Mouse (Mus musculus) embryonic facial prominence, embryonic 15.5 days (tissue): ENCODE results near the gene Nop14. TPM values are rescaled to one million over a fixed set of nuclear protein-coding genes. Genes with fewer than 3 reads are reported as not detected.
A peak's percentile ranks its signal among the peaks of the same experiment; 100 is the strongest.

ENCODE experiments used
- ATAC-seq: fragments of 200-750 bp; cut with Nextera tagmentation; 2 replicates; pipeline ENCODE4 v1.8.0; 2017; ENCODE audit warnings: low read depth, moderate TSS enrichment; ENCODE audit not compliant: insufficient number of reproducible peaks, low FRiP score, low TSS enrichment
- H3K27ac ChIP-seq: fragments of 300-500 bp; sonication (generic); replicated peaks from 2 replicates; pipeline ENCODE4 v1.5.1; 2015; ENCODE audit warnings: mild to moderate bottlenecking, inconsistent platforms
- H3K27me3 ChIP-seq: fragments of 300-500 bp; sonication (generic); 2 replicates; pipeline ENCODE4 v1.6.1; 2015; ENCODE audit warnings: inconsistent platforms
- H3K36me3 ChIP-seq: fragments of 300-500 bp; sonication (generic); 2 replicates; pipeline ENCODE4 v1.6.1; 2015; ENCODE audit warnings: mild to moderate bottlenecking, inconsistent platforms
- H3K4me1 ChIP-seq: fragments of 300-500 bp; sonication (generic); 2 replicates; pipeline ENCODE4 v1.6.1; 2015; ENCODE audit warnings: inconsistent platforms
- H3K4me2 ChIP-seq: fragments of 300-500 bp; sonication (generic); replicated peaks from 2 replicates; pipeline ENCODE4 v1.6.1; 2015; ENCODE audit warnings: mild to moderate bottlenecking, inconsistent platforms
- H3K4me3 ChIP-seq: fragments of 300-500 bp; sonication (generic); replicated peaks from 2 replicates; pipeline ENCODE4 v1.5.1; 2015; ENCODE audit warnings: mild to moderate bottlenecking, inconsistent platforms
- H3K9ac ChIP-seq: fragments of 300-500 bp; sonication (generic); 2 replicates; pipeline ENCODE4 v1.6.1; 2015; ENCODE audit warnings: inconsistent platforms
- H3K9me3 ChIP-seq: fragments of 300-500 bp; sonication (generic); replicated peaks from 2 replicates; pipeline ENCODE4 v1.6.1; 2016; ENCODE audit warnings: inconsistent platforms
- WGBS: fragments of 180-500 bp; shearing (Covaris S2); methylation state at CpG from one replicate; pipeline ENCODE4 v1.1.7; 2015; 5-methylcytosine and 5-hydroxymethylcytosine counted together
- polyA plus RNA-seq: library from polyadenylated mRNA; unstranded; fragments of >200 nt; fragmentation: Nextera tagmentation; extraction: Ambion mirVana; gene quantifications from 2 replicates; pipeline ENCODE4 v1.2.1, GENCODE M21; 2015

The Nop14 gene
- 23.3 and 26.2 TPM in 2 replicates for polyA plus RNA-seq

DNA sequence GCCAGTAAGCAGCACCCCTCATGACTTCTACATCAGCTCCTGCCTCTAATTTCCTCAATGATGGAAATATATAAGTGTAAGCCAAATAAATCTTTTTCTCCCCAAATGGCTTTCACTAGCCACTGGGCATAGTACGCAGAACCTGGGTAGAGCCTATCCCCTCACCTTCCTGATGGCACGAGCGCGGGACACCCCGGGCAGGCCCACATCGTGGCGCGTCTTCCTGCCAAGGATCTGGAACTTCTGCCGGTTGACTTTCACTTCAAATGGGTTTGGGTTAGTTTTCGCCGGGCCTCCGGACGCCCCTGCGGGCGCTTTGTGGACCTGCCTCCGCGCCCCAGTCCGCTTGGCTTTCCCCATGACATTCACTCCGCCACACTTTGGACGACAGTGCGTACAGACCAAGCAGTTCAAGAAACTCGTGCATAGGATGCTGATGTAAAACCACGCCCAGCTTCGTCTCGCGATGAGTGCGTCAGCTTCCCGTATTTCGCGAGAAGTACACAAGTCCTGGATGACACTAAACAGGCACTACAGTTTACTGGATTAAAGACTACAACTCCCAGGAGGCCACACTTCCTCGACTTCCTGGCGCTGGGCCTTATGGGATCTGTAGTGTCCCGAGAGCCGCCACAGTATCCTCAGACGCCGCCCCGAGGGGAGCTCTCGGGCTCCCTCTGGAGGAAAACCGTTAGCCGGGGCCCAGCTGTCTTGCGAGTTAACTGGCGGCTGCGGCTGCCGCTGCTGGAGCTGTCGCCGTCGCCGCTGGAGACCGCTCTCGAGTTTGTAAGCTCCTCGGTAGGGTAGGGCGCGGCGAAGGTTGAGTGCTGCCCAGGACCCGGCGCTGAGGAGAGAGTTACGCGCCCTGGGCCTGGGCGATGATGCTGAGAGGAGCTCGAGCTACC is at the start of gene Nop14, which contains the start of gene Grk4:
Nop14 (minus strand) TSS at position 463 of the 905 bp plus-strand sequence.
Grk4 (plus strand) TSS at position 694 of the 905 bp plus-strand sequence.
- H3K9ac ChIP-seq = peak within 1 kb of the TSS; percentile 60
- ATAC-seq = peak; percentile 100
- H3K4me1 ChIP-seq = peaks cover 6% of the 10 kb centered on the region
- WGBS = under 1% methylated on average over 60 of the region's 60 CpGs
- H3K9me3 ChIP-seq = no peaks in the 10 kb centered on the region
- peak within 1 kb of the TSS; percentile 67 for H3K4me2 ChIP-seq
- H3K4me3 ChIP-seq = peak within 1 kb of the TSS; percentile 86
- peaks cover 22% of the 10 kb centered on the region for H3K36me3 ChIP-seq
- H3K27me3 ChIP-seq = no peaks in the 10 kb centered on the region
- peak within 1 kb of the TSS; percentile 96 for H3K27ac ChIP-seq

DNA sequence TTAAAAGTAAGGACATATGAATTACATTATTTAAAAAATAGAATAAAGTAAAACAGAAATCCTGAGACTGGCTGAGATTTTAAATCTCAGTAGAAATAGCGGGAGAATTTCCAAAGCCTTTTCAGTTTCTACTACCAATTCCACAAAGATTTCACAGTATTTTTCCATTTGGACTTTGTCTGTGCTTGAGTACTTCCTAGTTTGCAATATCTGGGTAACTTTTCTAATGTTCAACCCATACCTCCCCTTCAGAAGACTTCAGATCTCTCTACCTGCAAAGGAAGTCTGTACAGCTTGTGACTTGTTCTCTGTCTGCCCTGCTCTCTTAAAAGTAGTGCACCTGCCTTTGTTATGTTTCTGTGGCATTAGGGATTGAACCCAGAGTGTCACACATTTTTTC is 48.5 kb upstream of the Nop14 start:
- Histone ChIP-seq H3K27me3 (no peaks in the 10 kb centered on the region), H3K9me3 (no peaks in the 10 kb centered on the region), H3K4me2 (no peak overlapping the region), H3K27ac (no peak overlapping the region), H3K4me3 (no peak overlapping the region), H3K36me3 (no peaks in the 10 kb centered on the region), H3K9ac (no peak overlapping the region), H3K4me1 (no peaks in the 10 kb centered on the region)
- 86% methylated on average over 1 of the region's 1 CpGs for WGBS
- no peak for ATAC-seq

DNA sequence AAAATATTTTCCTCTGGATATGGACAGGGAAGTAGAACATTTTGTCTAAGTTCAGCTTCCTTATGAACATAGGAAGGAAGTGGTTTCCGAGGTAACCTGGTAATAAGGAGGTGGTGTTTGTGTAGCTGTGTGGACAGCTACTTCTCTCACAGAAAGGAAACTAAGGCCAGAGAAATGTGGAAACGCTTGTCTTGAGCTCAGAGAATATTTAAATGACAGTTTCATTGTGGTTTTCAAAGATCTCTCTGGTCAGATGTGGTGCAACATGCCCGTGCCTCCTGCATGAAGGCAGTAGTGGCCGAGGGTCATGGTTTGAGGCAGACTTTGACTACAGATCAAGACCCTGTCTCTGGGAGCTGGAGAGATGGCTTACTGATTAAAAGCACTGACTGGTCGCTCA is 35.6 kb upstream of the Nop14 start:
- Histone ChIP-seq H3K4me3 (no peak overlapping the region), H3K4me2 (no peak overlapping the region), H3K4me1 (no peaks in the 10 kb centered on the region), H3K27ac (no peak overlapping the region), H3K9me3 (no peaks in the 10 kb centered on the region), H3K9ac (no peak overlapping the region), H3K27me3 (no peaks in the 10 kb centered on the region), H3K36me3 (no peaks in the 10 kb centered on the region)
- WGBS = 72% methylated on average over 5 of the region's 5 CpGs
- no peak for ATAC-seq

GRCm38 (mm10) chr5:34692782-34693181 is 32.8 kb upstream of the Nop14 start:
- ATAC-seq = no peak
- Histone ChIP-seq H3K4me3 (no peak overlapping the region), H3K27me3 (no peaks in the 10 kb centered on the region), H3K9me3 (no peaks in the 10 kb centered on the region), H3K27ac (no peak overlapping the region), H3K36me3 (no peaks in the 10 kb centered on the region), H3K4me1 (no peaks in the 10 kb centered on the region), H3K4me2 (no peak overlapping the region), H3K9ac (no peak overlapping the region)
- 64% methylated on average over 2 of the region's 2 CpGs for WGBS

GRCm38 (mm10) chr5:34689868-34690267 is 29.9 kb upstream of the Nop14 start:
- H3K4me1 ChIP-seq = no peaks in the 10 kb centered on the region
- no peaks in the 10 kb centered on the region for H3K27me3 ChIP-seq
- no peak overlapping the region for H3K4me3 ChIP-seq
- no peaks in the 10 kb centered on the region for H3K36me3 ChIP-seq
- no peaks in the 10 kb centered on the region for H3K9me3 ChIP-seq
- H3K9ac ChIP-seq = no peak overlapping the region
- no peak overlapping the region for H3K27ac ChIP-seq
- WGBS = 100% methylated on average over 1 of the region's 1 CpGs
- H3K4me2 ChIP-seq = no peak overlapping the region
- no peak for ATAC-seq

DNA sequence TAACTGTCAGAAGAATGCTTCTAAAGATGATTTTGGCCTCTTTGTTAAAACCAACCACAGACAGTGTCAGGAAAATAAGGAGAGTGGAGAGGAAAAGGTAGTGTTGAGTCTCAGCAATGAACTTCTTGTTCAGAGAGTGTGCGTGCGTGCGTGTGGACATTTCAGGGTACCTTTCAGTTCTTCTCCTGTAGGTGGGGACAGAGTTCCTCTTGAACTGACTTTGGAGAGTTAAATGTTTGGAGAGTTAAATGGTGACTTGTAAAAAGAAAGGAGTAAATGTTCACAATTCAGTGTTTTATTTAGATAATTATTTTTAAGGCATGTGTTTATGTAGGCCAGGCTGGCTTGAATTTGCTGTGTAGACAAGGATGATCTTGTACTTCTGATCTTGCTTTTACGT is 10.3 kb upstream of the Nop14 start:
- Histone ChIP-seq H3K27ac (no peak overlapping the region), H3K36me3 (peaks cover 11% of the 10 kb centered on the region), H3K27me3 (no peaks in the 10 kb centered on the region), H3K4me3 (no peak overlapping the region), H3K4me2 (no peak overlapping the region), H3K9me3 (no peaks in the 10 kb centered on the region), H3K4me1 (no peaks in the 10 kb centered on the region), H3K9ac (no peak overlapping the region)
- WGBS = 80% methylated on average over 4 of the region's 4 CpGs
- ATAC-seq = no peak

- Histone ChIP-seq H3K4me1 (no peaks in the 10 kb centered on the region), H3K9ac (no peak overlapping the region), H3K36me3 (peaks cover 15% of the 10 kb centered on the region), H3K4me2 (no peak overlapping the region), H3K27ac (no peak overlapping the region), H3K27me3 (no peaks in the 10 kb centered on the region), H3K4me3 (no peak overlapping the region), H3K9me3 (no peaks in the 10 kb centered on the region)
- no peak for ATAC-seq
- WGBS = 72% methylated on average over 2 of the region's 2 CpGs
These were observed 9.5 kb upstream of the Nop14 start for GRCm38 (mm10) chr5:34669493-34669892.

- Histone ChIP-seq H3K9ac (no peak overlapping the region), H3K27ac (no peak overlapping the region), H3K9me3 (no peaks in the 10 kb centered on the region), H3K4me2 (no peak overlapping the region), H3K27me3 (no peaks in the 10 kb centered on the region), H3K36me3 (0 out of 2 replicates have a peak, but pooled peaks cover 6% of the 10 kb centered on the region), H3K4me3 (no peak overlapping the region), H3K4me1 (peaks cover 6% of the 10 kb centered on the region)
- WGBS = 82% methylated on average over 2 of the region's 2 CpGs
- no peak for ATAC-seq
These were observed 3.3 kb upstream of the Nop14 start for GRCm38 (mm10) chr5:34663231-34663630.

- H3K27me3 ChIP-seq = no peaks in the 10 kb centered on the region
- H3K36me3 ChIP-seq = peaks cover 10% of the 10 kb centered on the region; the same call in 1 of the 2 replicates
- H3K4me2 ChIP-seq = no peak overlapping the region
- no peak for ATAC-seq
- no peak overlapping the region for H3K9ac ChIP-seq
- WGBS = 82% methylated on average over 4 of the region's 4 CpGs
- H3K4me3 ChIP-seq = no peak overlapping the region
- H3K4me1 ChIP-seq = peaks cover 6% of the 10 kb centered on the region
- H3K9me3 ChIP-seq = no peaks in the 10 kb centered on the region
- no peak overlapping the region for H3K27ac ChIP-seq
These were observed 2.0 kb upstream of the Nop14 start for GRCm38 (mm10) chr5:34661909-34662308.

- H3K36me3 ChIP-seq = peaks cover 20% of the 10 kb centered on the region
- H3K9ac ChIP-seq = peak overlapping the region; percentile 58
- no peak for ATAC-seq
- no peaks in the 10 kb centered on the region for H3K9me3 ChIP-seq
- WGBS = under 1% methylated on average over 57 of the region's 57 CpGs
- peaks cover 6% of the 10 kb centered on the region for H3K4me1 ChIP-seq
- peak overlapping the region; percentile 86 for H3K4me3 ChIP-seq
- peak overlapping the region; percentile 67 for H3K4me2 ChIP-seq
- no peaks in the 10 kb centered on the region for H3K27me3 ChIP-seq
- H3K27ac ChIP-seq = peak overlapping the region; percentile 96
These were observed 713 bp upstream of the Nop14 start for GRCm38 (mm10) chr5:34660591-34661130.

DNA sequence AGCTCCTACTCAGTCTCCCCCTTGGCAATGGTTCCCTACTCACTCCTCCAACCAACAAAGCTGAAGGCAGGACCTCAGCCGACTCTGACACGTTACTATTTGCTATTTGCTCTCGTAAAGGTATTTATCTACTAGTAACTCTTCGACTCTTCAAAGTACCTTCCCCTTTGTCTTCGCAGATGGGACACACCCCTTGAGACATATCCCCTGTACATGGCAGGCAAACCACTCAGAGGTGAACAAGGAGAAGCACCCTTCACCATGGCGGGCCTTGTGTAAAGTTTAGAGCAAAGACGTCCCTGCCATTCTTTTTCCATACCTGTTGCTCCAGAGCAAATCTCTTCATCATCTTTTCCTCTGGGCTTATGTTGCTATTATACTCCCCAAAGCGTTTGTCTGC is 2.4 kb downstream of the Nop14 start:
- H3K9me3 ChIP-seq = no peaks in the 10 kb centered on the region
- no peak for ATAC-seq
- H3K4me3 ChIP-seq = no peak overlapping the region
- peaks cover 6% of the 10 kb centered on the region for H3K4me1 ChIP-seq
- H3K9ac ChIP-seq = no peak overlapping the region
- no peak overlapping the region for H3K4me2 ChIP-seq
- H3K36me3 ChIP-seq = peaks cover 44% of the 10 kb centered on the region
- WGBS = 94% methylated on average over 8 of the region's 8 CpGs
- no peaks in the 10 kb centered on the region for H3K27me3 ChIP-seq
- no peak overlapping the region for H3K27ac ChIP-seq
